Mouse (Mus musculus) lung, embryonic 16.5 days (tissue): ENCODE results near the gene Smim13. TPM values are rescaled to one million over a fixed set of nuclear protein-coding genes. Genes with fewer than 3 reads are reported as not detected.
A peak's percentile ranks its signal among the peaks of the same experiment; 100 is the strongest.

Experiments
- ATAC-seq: fragments of 200-750 bp; cut with Nextera tagmentation; 2 replicates; pipeline ENCODE4 v1.8.0; 2017; ENCODE audit warnings: low read depth, mild to moderate bottlenecking, moderate library complexity
- H3K27ac ChIP-seq: fragments of 300-500 bp; sonication (generic); 2 replicates; pipeline ENCODE4 v1.5.1; 2014; ENCODE audit warnings: mild to moderate bottlenecking, control low read depth, low read length
- H3K27me3 ChIP-seq: fragments of 300-500 bp; sonication (generic); 2 replicates; pipeline ENCODE4 v1.6.1; 2014; ENCODE audit warnings: low read depth, low read length, mixed read lengths; ENCODE audit not compliant: control insufficient read depth, insufficient read depth
- H3K36me3 ChIP-seq: fragments of 300-500 bp; sonication (generic); 2 replicates; pipeline ENCODE4 v1.6.1; 2014; ENCODE audit warnings: low read length; ENCODE audit not compliant: control insufficient read depth, insufficient read depth
- H3K4me1 ChIP-seq: fragments of 300-500 bp; sonication (generic); replicated peaks from 2 replicates; pipeline ENCODE4 v1.6.1; 2014; ENCODE audit warnings: low read length, mixed read lengths; ENCODE audit not compliant: control insufficient read depth, insufficient read depth
- H3K4me2 ChIP-seq: fragments of 300-500 bp; sonication (generic); 2 replicates; pipeline ENCODE4 v1.6.1; 2014; ENCODE audit warnings: low read depth, low read length, control low read depth
- H3K4me3 ChIP-seq: fragments of 300-500 bp; sonication (generic); 2 replicates; pipeline ENCODE4 v1.5.1; 2014; ENCODE audit warnings: mild to moderate bottlenecking, low read length, control low read depth
- H3K9ac ChIP-seq: fragments of 300-500 bp; sonication (generic); 2 replicates; pipeline ENCODE4 v1.6.1; 2014; ENCODE audit warnings: low read length, control low read depth
- H3K9me3 ChIP-seq: fragments of 300-500 bp; sonication (generic); 2 replicates; pipeline ENCODE4 v1.6.1; 2016; ENCODE audit warnings: low read length; ENCODE audit not compliant: control insufficient read depth
- WGBS: fragments of 180-500 bp; shearing (Covaris S2); extraction: QIAGEN DNeasy Blood & Tissue Kit; methylation state at CpG from one replicate; pipeline ENCODE4 v1.1.7; 2014; 5-methylcytosine and 5-hydroxymethylcytosine counted together
- polyA plus RNA-seq: library from polyadenylated mRNA; unstranded; fragments of >200 nt; fragmentation: Nextera tagmentation; extraction: Ambion mirVana; gene quantifications from 2 replicates; pipeline ENCODE4 v1.2.1, GENCODE M21; 2015

The Smim13 gene
- polyA plus RNA-seq, 1 experiment from 2014 or later = 12.4 TPM

DNA sequence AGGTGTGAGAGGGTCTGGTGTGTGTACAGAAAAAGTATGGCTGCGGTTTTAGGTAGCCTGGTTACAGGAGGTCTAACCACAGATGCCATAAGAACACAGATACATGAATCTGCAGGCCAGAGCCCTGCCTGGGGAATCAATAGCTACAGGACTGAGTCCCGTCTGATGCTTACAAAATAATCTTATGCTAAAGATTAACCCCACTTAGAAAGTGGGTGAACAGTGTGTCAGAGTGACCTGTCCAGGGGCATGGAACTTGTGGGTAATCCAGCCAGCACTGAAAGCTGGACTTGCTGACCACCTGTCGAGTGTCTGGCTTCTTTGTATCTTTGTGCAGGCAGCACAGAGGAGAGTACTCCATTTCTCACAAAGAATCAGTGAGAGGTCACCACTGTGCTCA is 33.4 kb upstream of the Smim13 start:
- no peak overlapping the region for H3K27ac ChIP-seq
- no peak overlapping the region for H3K4me3 ChIP-seq

GRCm38 (mm10) chr13:41219056-41219455 is 30.6 kb upstream of the Smim13 start:
- Histone ChIP-seq H3K27ac (no peak overlapping the region), H3K4me2 (no peak overlapping the region), H3K9me3 (peaks cover 5% of the 10 kb centered on the region), H3K4me1 (no peaks in the 10 kb centered on the region), H3K36me3 (no peaks in the 10 kb centered on the region), H3K9ac (no peak overlapping the region), H3K4me3 (no peak overlapping the region), H3K27me3 (no peaks in the 10 kb centered on the region)
- no peak for ATAC-seq
- 8% methylated on average over 1 of the region's 1 CpGs for WGBS

More for the DNA sequence above, 33.4 kb upstream of the Smim13 start:
- Histone ChIP-seq H3K27me3 (no peaks in the 10 kb centered on the region), H3K36me3 (no peaks in the 10 kb centered on the region), H3K9me3 (peaks cover 5% of the 10 kb centered on the region), H3K4me1 (peaks cover 12% of the 10 kb centered on the region), H3K9ac (no peak overlapping the region), H3K4me2 (no peak overlapping the region)
- 74% methylated on average over 3 of the region's 3 CpGs for WGBS
- ATAC-seq = no peak

- WGBS = 2% methylated on average over 39 of the region's 39 CpGs
- H3K4me3 ChIP-seq = peak overlapping the region; percentile 57
Observed at GRCm38 (mm10) chr13:41219687-41220303, 29.8 kb upstream of the Smim13 start.

GRCm38 (mm10) chr13:41220304-41220834 is 29.3 kb upstream of the Smim13 start, which contains the start of gene Elovl2:
Elovl2 (minus strand) TSS chr13:41220405.
- Histone ChIP-seq H3K27ac (no peak within 1 kb of the TSS), H3K27me3 (no peaks in the 10 kb centered on the region), H3K4me1 (no peaks in the 10 kb centered on the region), H3K9ac (peak within 1 kb of the TSS; percentile 51; the same call in 1 of the 2 replicates), H3K36me3 (no peaks in the 10 kb centered on the region), H3K4me3 (peak within 1 kb of the TSS; percentile 57), H3K4me2 (peak within 1 kb of the TSS; percentile 66), H3K9me3 (peaks cover 5% of the 10 kb centered on the region)
- peak; percentile 96 for ATAC-seq
- WGBS = 2% methylated on average over 46 of the region's 77 CpGs

More at GRCm38 (mm10) chr13:41219687-41220303, 29.8 kb upstream of the Smim13 start:
- no peaks in the 10 kb centered on the region for H3K4me1 ChIP-seq
- H3K36me3 ChIP-seq = no peaks in the 10 kb centered on the region
- H3K27me3 ChIP-seq = no peaks in the 10 kb centered on the region
- H3K9me3 ChIP-seq = peaks cover 5% of the 10 kb centered on the region
- peak; percentile 78 for ATAC-seq
- peak overlapping the region; percentile 66 for H3K4me2 ChIP-seq
- peak overlapping the region; percentile 51; the same call in 1 of the 2 replicates for H3K9ac ChIP-seq
- H3K27ac ChIP-seq = no peak overlapping the region

DNA sequence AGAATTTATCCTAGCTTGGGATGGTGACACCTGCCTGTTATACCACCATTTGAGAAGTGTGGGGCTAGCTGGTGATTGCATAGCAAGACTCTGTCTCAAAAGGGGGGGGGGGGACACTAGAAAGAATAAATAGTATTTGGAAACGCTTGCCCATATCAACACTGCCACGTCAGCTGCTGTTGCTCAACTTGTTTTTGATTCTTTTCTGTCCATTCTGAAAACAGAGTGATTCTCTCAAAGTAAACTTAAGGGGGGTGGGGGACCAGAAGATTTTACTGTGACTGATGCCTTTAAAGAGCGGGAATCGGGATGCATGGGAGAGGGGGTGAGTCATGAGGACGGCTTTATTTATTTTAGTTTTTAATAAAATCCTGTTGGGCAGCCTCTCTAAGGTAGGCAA is 23.1 kb upstream of the Smim13 start:
- Histone ChIP-seq H3K9ac (no peak overlapping the region), H3K27me3 (no peaks in the 10 kb centered on the region), H3K4me3 (no peak overlapping the region), H3K4me1 (no peaks in the 10 kb centered on the region), H3K4me2 (no peak overlapping the region), H3K36me3 (no peaks in the 10 kb centered on the region), H3K9me3 (no peaks in the 10 kb centered on the region), H3K27ac (no peak overlapping the region)
- ATAC-seq = no peak
- WGBS = 33% methylated on average over 5 of the region's 5 CpGs

DNA sequence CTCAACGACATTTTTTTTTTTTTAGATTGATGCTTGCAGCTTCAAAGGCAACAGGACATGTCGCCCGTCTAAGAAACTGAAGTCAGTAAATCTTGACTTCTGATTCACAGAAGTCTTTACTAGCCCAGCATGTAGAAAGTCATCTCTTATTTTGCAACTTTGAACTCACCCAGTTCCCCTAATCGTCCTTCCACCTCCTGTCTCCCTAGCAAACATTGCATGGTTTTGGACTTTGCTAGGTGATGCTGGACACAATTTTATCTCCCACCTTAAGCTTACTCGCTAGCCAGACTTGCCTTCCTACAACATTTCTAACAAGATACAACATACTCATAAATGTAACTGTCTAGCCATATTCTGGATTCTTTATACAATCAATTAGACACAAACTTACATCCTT is 21.6 kb upstream of the Smim13 start:
- Histone ChIP-seq H3K36me3 (no peaks in the 10 kb centered on the region), H3K27ac (no peak overlapping the region), H3K9ac (no peak overlapping the region), H3K27me3 (no peaks in the 10 kb centered on the region), H3K4me3 (no peak overlapping the region), H3K4me2 (no peak overlapping the region), H3K9me3 (no peaks in the 10 kb centered on the region), H3K4me1 (no peaks in the 10 kb centered on the region)
- WGBS = 75% methylated on average over 5 of the region's 5 CpGs
- no peak for ATAC-seq

- H3K36me3 ChIP-seq = no peaks in the 10 kb centered on the region
- H3K27me3 ChIP-seq = no peaks in the 10 kb centered on the region
- no peak overlapping the region for H3K4me2 ChIP-seq
- no peak overlapping the region for H3K4me3 ChIP-seq
- no peaks in the 10 kb centered on the region for H3K4me1 ChIP-seq
- 80% methylated on average over 4 of the region's 5 CpGs for WGBS
- H3K27ac ChIP-seq = no peak overlapping the region
- no peaks in the 10 kb centered on the region for H3K9me3 ChIP-seq
- H3K9ac ChIP-seq = no peak overlapping the region
- no peak for ATAC-seq
Observed at GRCm38 (mm10) chr13:41230256-41230655, 19.4 kb upstream of the Smim13 start.

DNA sequence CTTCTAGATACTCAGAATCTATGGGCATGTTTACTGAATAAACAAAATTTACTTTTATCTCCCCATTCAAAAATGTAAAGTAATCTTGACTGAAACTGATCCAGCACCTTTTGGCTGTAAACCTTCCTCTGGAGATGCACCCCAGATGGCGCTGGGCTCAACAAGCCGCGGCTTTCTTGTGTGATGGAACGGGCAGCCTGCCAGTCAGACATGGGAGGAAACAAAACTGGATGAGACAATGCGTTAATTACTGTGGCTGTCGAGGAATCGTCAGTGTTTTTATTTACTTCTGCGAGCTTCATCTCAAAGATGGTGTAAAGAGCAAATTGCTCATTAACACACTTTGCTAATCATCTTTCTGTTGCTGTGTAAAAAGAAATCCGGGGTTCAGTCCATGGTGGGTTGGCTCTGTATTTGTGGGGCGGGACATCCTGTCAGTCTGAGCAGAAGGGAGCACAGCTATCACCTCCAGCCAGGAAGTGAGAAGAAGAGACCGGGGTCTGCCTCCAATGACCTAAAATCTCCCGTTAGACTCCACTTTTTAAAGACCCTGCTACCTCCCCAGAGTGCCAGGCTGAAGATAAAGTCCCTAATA is 18.2 kb upstream of the Smim13 start:
- H3K9ac ChIP-seq = no peak overlapping the region
- ATAC-seq = no peak
- WGBS = 75% methylated on average over 12 of the region's 12 CpGs
- no peaks in the 10 kb centered on the region for H3K9me3 ChIP-seq
- no peaks in the 10 kb centered on the region for H3K27me3 ChIP-seq
- no peak overlapping the region for H3K27ac ChIP-seq
- H3K4me1 ChIP-seq = no peaks in the 10 kb centered on the region
- H3K4me2 ChIP-seq = no peak overlapping the region
- no peak overlapping the region for H3K4me3 ChIP-seq
- no peaks in the 10 kb centered on the region for H3K36me3 ChIP-seq

DNA sequence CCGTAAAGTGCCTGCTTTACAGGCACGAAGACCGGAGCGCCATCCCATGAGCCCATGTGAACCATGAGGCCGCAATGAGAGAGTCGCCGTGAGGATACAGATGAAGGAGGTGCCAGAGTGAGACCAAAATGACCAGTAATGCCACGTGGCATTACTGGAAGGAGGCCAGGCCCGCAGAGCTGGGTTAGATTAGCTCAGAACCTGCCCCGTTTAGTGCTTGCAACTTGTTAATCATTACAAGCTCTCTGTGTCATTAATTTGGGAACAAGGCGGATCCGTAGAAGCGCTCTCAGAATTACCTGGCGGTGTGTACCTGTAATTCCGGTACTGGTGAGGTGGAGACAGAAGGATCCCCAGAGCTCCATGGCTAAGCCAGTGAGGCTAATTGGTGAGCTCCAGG is 17.4 kb upstream of the Smim13 start:
- H3K9me3 ChIP-seq = no peaks in the 10 kb centered on the region
- ATAC-seq = no peak
- WGBS = 89% methylated on average over 15 of the region's 15 CpGs

More for the DNA sequence above, 17.4 kb upstream of the Smim13 start:
- no peak overlapping the region for H3K4me3 ChIP-seq
- H3K27ac ChIP-seq = no peak overlapping the region
- H3K36me3 ChIP-seq = no peaks in the 10 kb centered on the region
- H3K27me3 ChIP-seq = no peaks in the 10 kb centered on the region
- no peaks in the 10 kb centered on the region for H3K4me1 ChIP-seq
- no peak overlapping the region for H3K4me2 ChIP-seq
- H3K9ac ChIP-seq = no peak overlapping the region
